Comparison of ENCODE assay signal across 8 mouse cellular contexts in genomic region chr11:88557116-88557768, GRCm38 (mm10).
DNase-seq lines count a peak whose midpoint lies in the region; ATAC-seq and TF ChIP-seq lines count a peak whose summit lies in the region.

No protein-coding gene starts in this region.

- H3K9ac ChIP-seq in heart, embryonic 14.5 days (ENCODE audit: low read length): peak overlapping the region; percentile 49; the same call in 1 of the 2 replicates
- H3K9ac ChIP-seq in liver, postnatal 0 days (replicated peaks): no peak overlapping the region

- H3K4me3 ChIP-seq in heart, embryonic 14.5 days (ENCODE audit: control insufficient read depth in 1 of 2, insufficient read depth in 1 of 2, low read depth in 1 of 2, low read length in 2 of 2): no peak overlapping the region
- H3K4me3 ChIP-seq in liver, postnatal 0 days (ENCODE audit: low read depth, low read length): no peak overlapping the region

- no peak for TF ChIP-seq CTCF in liver, postnatal 0 days (IDR thresholded peaks at IDR 0.05; ENCODE audit: low read depth)

- WGBS in heart, embryonic 14.5 days: 57% methylated on average over 4 of the region's 4 CpGs
- 68% methylated on average over 4 of the region's 4 CpGs for WGBS in liver, postnatal 0 days (ENCODE audit: insufficient replicate concordance)

- peak overlapping the region; percentile 5 to 71; a peak in 2 of 4 replicates for H3K27ac ChIP-seq in heart, embryonic 14.5 days (replicated peaks in 1 of 2; ENCODE audit: control insufficient read depth in 1 of 2, insufficient read depth in 1 of 2, low read depth in 2 of 2, low read length in 2 of 2)
- H3K27ac ChIP-seq in liver, postnatal 0 days (ENCODE audit: low read depth): peak overlapping the region; percentile 64

- intact Hi-C loops in left cerebral cortex, postnatal 25 days (cut with DNase I): no loop called here

- no peaks in the 10 kb centered on the region for H3K9me3 ChIP-seq in heart, embryonic 14.5 days (ENCODE audit: control insufficient read depth, low read length)
- no peaks in the 10 kb centered on the region for H3K9me3 ChIP-seq in liver, postnatal 0 days (ENCODE audit: low read length)

- no peaks in the 10 kb centered on the region for H3K36me3 ChIP-seq in heart, embryonic 14.5 days (ENCODE audit: control insufficient read depth, insufficient read depth, low read length)
- H3K36me3 ChIP-seq in liver, postnatal 0 days (replicated peaks; ENCODE audit: insufficient read depth, low read length): no peaks in the 10 kb centered on the region

- no peak for ATAC-seq in heart, embryonic 14.5 days (ENCODE audit: insufficient number of reproducible peaks, insufficient read depth, low FRiP score, low read depth)
- no peak for ATAC-seq in liver, postnatal 0 days

- peaks cover 81 to 97% of the 10 kb centered on the region in 2 experiments for H3K4me1 ChIP-seq in heart, embryonic 14.5 days (ENCODE audit: control insufficient read depth in 2 of 2, insufficient read depth in 2 of 2, low read length in 2 of 2)
- peaks cover 64% of the 10 kb centered on the region for H3K4me1 ChIP-seq in liver, postnatal 0 days (ENCODE audit: insufficient read depth)

- H3K4me2 ChIP-seq in heart, embryonic 14.5 days (ENCODE audit: low read length): no peak overlapping the region
- H3K4me2 ChIP-seq in liver, postnatal 0 days (ENCODE audit: low read depth, low read length): no peak overlapping the region

- no peaks in the 10 kb centered on the region for H3K27me3 ChIP-seq in heart, embryonic 14.5 days (ENCODE audit: control insufficient read depth, insufficient read depth, low read length)
- no peaks in the 10 kb centered on the region for H3K27me3 ChIP-seq in liver, postnatal 0 days (ENCODE audit: insufficient read depth, low read length)

- TF ChIP-seq EP300 in liver, postnatal 0 days (IDR thresholded peaks at IDR 0.05; ENCODE audit: low read depth): no peak

- no peak for DNase-seq in heart, postnatal 4 days
- DNase-seq in ES-CJ7 (ENCODE audit: low read depth, low spot score): peak; percentile 49
- peak; percentile 51 for DNase-seq in gastrocnemius, postnatal 25 days
- DNase-seq in liver, postnatal 0 days: no peak
- DNase-seq in left cerebral cortex, postnatal 25 days (ENCODE audit: low spot score in 2 of 2): no peak
- DNase-seq in adrenal gland, postnatal 14 days: no peak
- DNase-seq in adrenal gland, adult 2 months: no peak

Comparison
In these comparisons a context has a peak if more than half of its experiments do, and no peak if none do; other contexts are left out.
1. DNase-seq: peak in ES-CJ7 (single experiment) and gastrocnemius, postnatal 25 days (single experiment); none in heart, postnatal 4 days (single experiment), liver, postnatal 0 days (single experiment), left cerebral cortex, postnatal 25 days (0 of 2), adrenal gland, postnatal 14 days (single experiment) and adrenal gland, adult 2 months (single experiment).